Mouse (Mus musculus): ENCODE measurements around the gene Rnf128. TPM values are rescaled to one million over a fixed set of nuclear protein-coding genes. Genes with fewer than 3 reads are reported as not detected.

Rnf128 gene
- total and polyA plus RNA-seq, 2 experiments from 2014 or later = 7.4 to 7.7 TPM

GRCm38 (mm10) chrX:139614761-139615160, 51.6 kb downstream of the Rnf128 start:
- ATAC-seq (no peak), DNase-seq (ENCODE audit: low spot score) (no peak)
- no peak overlapping the region for H3K9ac ChIP-seq (replicated peaks; ENCODE audit: low read length)
- H3K27me3 ChIP-seq (ENCODE audit: insufficient read depth, low read length) = no peaks in the 10 kb centered on the region
- H3K36me3 ChIP-seq (ENCODE audit: insufficient read depth, low read length) = no peaks in the 10 kb centered on the region
- no peak overlapping the region for H3K4me2 ChIP-seq (ENCODE audit: low read depth, low read length)
- no peak for TF ChIP-seq CTCF (IDR thresholded peaks at IDR 0.05; ENCODE audit: low read depth)
- no peaks in the 10 kb centered on the region for H3K9me3 ChIP-seq (ENCODE audit: low read length)
- H3K4me1 ChIP-seq (ENCODE audit: insufficient read depth, low read length) = no peaks in the 10 kb centered on the region
- H3K4me3 ChIP-seq (ENCODE audit: low read length) = no peak overlapping the region
- no peak overlapping the region for H3K27ac ChIP-seq
- 80% methylated on average over 2 of the region's 2 CpGs for WGBS

- no peaks in the 10 kb centered on the region for H3K36me3 ChIP-seq (ENCODE audit: insufficient read depth, low read length)
- no peaks in the 10 kb centered on the region for H3K9me3 ChIP-seq (ENCODE audit: low read length)
- no peak overlapping the region for H3K27ac ChIP-seq
- no peak for TF ChIP-seq CTCF (IDR thresholded peaks at IDR 0.05; ENCODE audit: low read depth)
- WGBS = 69% methylated on average over 4 of the region's 4 CpGs
- H3K4me2 ChIP-seq (ENCODE audit: low read depth, low read length) = no peak overlapping the region
- H3K9ac ChIP-seq (replicated peaks; ENCODE audit: low read length) = no peak overlapping the region
- no peaks in the 10 kb centered on the region for H3K27me3 ChIP-seq (ENCODE audit: insufficient read depth, low read length)
- no peaks in the 10 kb centered on the region for H3K4me1 ChIP-seq (ENCODE audit: insufficient read depth, low read length)
- ATAC-seq (no peak), DNase-seq (ENCODE audit: low spot score) (no peak)
- H3K4me3 ChIP-seq (ENCODE audit: low read length) = no peak overlapping the region
These were observed 59.0 kb downstream of the Rnf128 start for GRCm38 (mm10) chrX:139622071-139622470.

GRCm38 (mm10) chrX:139634758-139635157, 71.6 kb downstream of the Rnf128 start:
- H3K9ac ChIP-seq (replicated peaks; ENCODE audit: low read length) = no peak overlapping the region
- no peak overlapping the region for H3K27ac ChIP-seq
- H3K27me3 ChIP-seq (ENCODE audit: insufficient read depth, low read length) = no peaks in the 10 kb centered on the region
- WGBS = 76% methylated on average over 4 of the region's 4 CpGs
- no peaks in the 10 kb centered on the region for H3K4me1 ChIP-seq (ENCODE audit: insufficient read depth, low read length)
- TF ChIP-seq CTCF (IDR thresholded peaks at IDR 0.05; ENCODE audit: low read depth) = no peak
- DNase-seq (ENCODE audit: low spot score) (no peak), ATAC-seq (no peak)
- H3K36me3 ChIP-seq (ENCODE audit: insufficient read depth, low read length) = no peaks in the 10 kb centered on the region
- H3K4me2 ChIP-seq (ENCODE audit: low read depth, low read length) = no peak overlapping the region
- no peak overlapping the region for H3K4me3 ChIP-seq (ENCODE audit: low read length)
- H3K9me3 ChIP-seq (ENCODE audit: low read length) = no peaks in the 10 kb centered on the region

GRCm38 (mm10) chrX:139639744-139640143, 76.6 kb downstream of the Rnf128 start:
- no peak overlapping the region for H3K27ac ChIP-seq
- WGBS = 61% methylated on average over 2 of the region's 2 CpGs
- no peaks in the 10 kb centered on the region for H3K36me3 ChIP-seq (ENCODE audit: insufficient read depth, low read length)
- H3K27me3 ChIP-seq (ENCODE audit: insufficient read depth, low read length) = no peaks in the 10 kb centered on the region
- no peaks in the 10 kb centered on the region for H3K4me1 ChIP-seq (ENCODE audit: insufficient read depth, low read length)
- DNase-seq (ENCODE audit: low spot score) (no peak), ATAC-seq (no peak)
- TF ChIP-seq CTCF (IDR thresholded peaks at IDR 0.05; ENCODE audit: low read depth) = no peak
- H3K4me2 ChIP-seq (ENCODE audit: low read depth, low read length) = no peak overlapping the region
- no peak overlapping the region for H3K4me3 ChIP-seq (ENCODE audit: low read length)
- H3K9me3 ChIP-seq (ENCODE audit: low read length) = no peaks in the 10 kb centered on the region
- no peak overlapping the region for H3K9ac ChIP-seq (replicated peaks; ENCODE audit: low read length)

GRCm38 (mm10) chrX:139640418-139640817, 77.3 kb downstream of the Rnf128 start:
- H3K27me3 ChIP-seq (ENCODE audit: insufficient read depth, low read length) = no peaks in the 10 kb centered on the region
- H3K4me2 ChIP-seq (ENCODE audit: low read depth, low read length) = no peak overlapping the region
- ATAC-seq = no peak
- no peak for TF ChIP-seq CTCF (IDR thresholded peaks at IDR 0.05; ENCODE audit: low read depth)
- H3K4me3 ChIP-seq (ENCODE audit: low read length) = no peak overlapping the region
- no peaks in the 10 kb centered on the region for H3K36me3 ChIP-seq (ENCODE audit: insufficient read depth, low read length)
- no peak overlapping the region for H3K9ac ChIP-seq (replicated peaks; ENCODE audit: low read length)
- H3K4me1 ChIP-seq (ENCODE audit: insufficient read depth, low read length) = no peaks in the 10 kb centered on the region
- no peaks in the 10 kb centered on the region for H3K9me3 ChIP-seq (ENCODE audit: low read length)
- H3K27ac ChIP-seq = no peak overlapping the region
- DNase-seq (ENCODE audit: low spot score) = no peak

GRCm38 (mm10) chrX:139652226-139652625, 89.1 kb downstream of the Rnf128 start:
- Histone ChIP-seq H3K27ac (no peak overlapping the region), H3K4me1 (ENCODE audit: insufficient read depth, low read length) (no peaks in the 10 kb centered on the region), H3K4me2 (ENCODE audit: low read depth, low read length) (no peak overlapping the region), H3K9ac (replicated peaks; ENCODE audit: low read length) (no peak overlapping the region), H3K36me3 (ENCODE audit: insufficient read depth, low read length) (no peaks in the 10 kb centered on the region), H3K27me3 (ENCODE audit: insufficient read depth, low read length) (no peaks in the 10 kb centered on the region), H3K4me3 (ENCODE audit: low read length) (no peak overlapping the region), H3K9me3 (ENCODE audit: low read length) (no peaks in the 10 kb centered on the region)
- 74% methylated on average over 5 of the region's 5 CpGs for WGBS
- TF ChIP-seq CTCF (IDR thresholded peaks at IDR 0.05; ENCODE audit: low read depth) = no peak
- ATAC-seq (no peak), DNase-seq (ENCODE audit: low spot score) (no peak)

- Histone ChIP-seq H3K4me2 (ENCODE audit: low read depth, low read length) (no peak overlapping the region), H3K4me1 (ENCODE audit: insufficient read depth, low read length) (no peaks in the 10 kb centered on the region), H3K9ac (replicated peaks; ENCODE audit: low read length) (no peak overlapping the region), H3K27me3 (ENCODE audit: insufficient read depth, low read length) (no peaks in the 10 kb centered on the region), H3K36me3 (ENCODE audit: insufficient read depth, low read length) (no peaks in the 10 kb centered on the region), H3K9me3 (ENCODE audit: low read length) (no peaks in the 10 kb centered on the region), H3K27ac (no peak overlapping the region), H3K4me3 (ENCODE audit: low read length) (no peak overlapping the region)
- ATAC-seq (no peak), DNase-seq (ENCODE audit: low spot score) (no peak)
- WGBS = 92% methylated on average over 3 of the region's 3 CpGs
- no peak for TF ChIP-seq CTCF (IDR thresholded peaks at IDR 0.05; ENCODE audit: low read depth)
These were observed 90.2 kb downstream of the Rnf128 start for GRCm38 (mm10) chrX:139653292-139653691.
